Mouse (Mus musculus) brown adipose tissue, adult 24 weeks (tissue): ENCODE data around the gene Cd36. TPM values are rescaled to one million over a fixed set of nuclear protein-coding genes. Genes with fewer than 3 reads are reported as not detected.

ENCODE experiments used
- H3K27ac ChIP-seq: fragments of 200-500 bp; replicated peaks from 2 replicates; pipeline ENCODE4 v1.5.1; 2012; ENCODE audit warnings: low read depth, mild to moderate bottlenecking, low read length
- H3K4me1 ChIP-seq: fragments of 200-500 bp; 2 replicates; pipeline ENCODE4 v1.6.1; 2012; ENCODE audit warnings: low read length, mixed read lengths; ENCODE audit not compliant: control insufficient read depth, insufficient read depth, insufficient read length
- H3K4me3 ChIP-seq: fragments of 200-500 bp; 2 replicates; pipeline ENCODE4 v1.5.1; 2012; ENCODE audit warnings: low read depth, mild to moderate bottlenecking, low read length, moderate library complexity; ENCODE audit not compliant: insufficient read depth
- polyA plus RNA-seq: library from polyadenylated mRNA; stranded (reverse); fragments of >200 nt; gene quantifications from 2 replicates; pipeline ENCODE4 v1.2.4, GENCODE M21; 2012; ENCODE audit not compliant: missing spikeins, insufficient read depth, insufficient read length

Gene Cd36
- polyA plus RNA-seq, 1 experiment = 1,463 TPM

GRCm38 (mm10) chr5:17880799-17881541 lies 7.6 kb downstream of the Cd36 start:
- Histone ChIP-seq H3K4me1 (peaks cover 14% of the 10 kb centered on the region), H3K27ac (peak overlapping the region; percentile 90), H3K4me3 (no peak overlapping the region)

- no peak overlapping the region for H3K4me3 ChIP-seq
- peak overlapping the region; percentile 66 for H3K27ac ChIP-seq
- peaks cover 14% of the 10 kb centered on the region for H3K4me1 ChIP-seq
These were observed 8.7 kb downstream of the Cd36 start for GRCm38 (mm10) chr5:17879924-17880323.

GRCm38 (mm10) chr5:17877044-17877443 lies 11.6 kb downstream of the Cd36 start:
- H3K27ac ChIP-seq = peak overlapping the region; percentile 100
- peaks cover 9% of the 10 kb centered on the region for H3K4me1 ChIP-seq
- 0 out of 2 replicates have a peak overlapping the region, but pooled peaks have one; percentile 23 for H3K4me3 ChIP-seq

- peak overlapping the region; percentile 100 for H3K27ac ChIP-seq
- 0 out of 2 replicates have a peak overlapping the region, but pooled peaks have one; percentile 23 for H3K4me3 ChIP-seq
These were observed 12.0 kb downstream of the Cd36 start for GRCm38 (mm10) chr5:17876637-17877036.

GRCm38 (mm10) chr5:17874335-17874734 lies 14.3 kb downstream of the Cd36 start:
- H3K4me1 ChIP-seq = peaks cover 4% of the 10 kb centered on the region
- H3K27ac ChIP-seq = no peak overlapping the region
- no peak overlapping the region for H3K4me3 ChIP-seq

More at GRCm38 (mm10) chr5:17876637-17877036, 12.0 kb downstream of the Cd36 start:
- peaks cover 9% of the 10 kb centered on the region for H3K4me1 ChIP-seq

GRCm38 (mm10) chr5:17865432-17865831 lies 23.2 kb downstream of the Cd36 start:
- no peaks in the 10 kb centered on the region; the same call in 1 of the 2 replicates for H3K4me1 ChIP-seq
- no peak overlapping the region for H3K27ac ChIP-seq
- H3K4me3 ChIP-seq = no peak overlapping the region

- H3K27ac ChIP-seq = no peak overlapping the region
These were observed 25.5 kb downstream of the Cd36 start for GRCm38 (mm10) chr5:17863085-17863484.

GRCm38 (mm10) chr5:17858399-17858798 lies 30.2 kb downstream of the Cd36 start:
- no peak overlapping the region for H3K4me3 ChIP-seq

More at GRCm38 (mm10) chr5:17863085-17863484, 25.5 kb downstream of the Cd36 start:
- no peak overlapping the region for H3K4me3 ChIP-seq
- no peaks in the 10 kb centered on the region; the same call in 1 of the 2 replicates for H3K4me1 ChIP-seq

GRCm38 (mm10) chr5:17857871-17858270 lies 30.7 kb downstream of the Cd36 start:
- peaks cover 5% of the 10 kb centered on the region for H3K4me1 ChIP-seq
- no peak overlapping the region for H3K4me3 ChIP-seq
- no peak overlapping the region for H3K27ac ChIP-seq

More at GRCm38 (mm10) chr5:17858399-17858798, 30.2 kb downstream of the Cd36 start:
- Histone ChIP-seq H3K27ac (no peak overlapping the region), H3K4me1 (peaks cover 5% of the 10 kb centered on the region)

GRCm38 (mm10) chr5:17857262-17857661 lies 31.3 kb downstream of the Cd36 start:
- Histone ChIP-seq H3K27ac (no peak overlapping the region), H3K4me1 (peaks cover 5% of the 10 kb centered on the region), H3K4me3 (no peak overlapping the region)

- H3K27ac ChIP-seq = 0 out of 2 replicates have a peak overlapping the region, but pooled peaks have one; percentile 21
- H3K4me1 ChIP-seq = peaks cover 9% of the 10 kb centered on the region
- no peak overlapping the region for H3K4me3 ChIP-seq
These were observed 34.3 kb downstream of the Cd36 start for GRCm38 (mm10) chr5:17854127-17854923.

- peak overlapping the region; percentile 95 for H3K27ac ChIP-seq
- peak overlapping the region; percentile 44 for H3K4me3 ChIP-seq
- H3K4me1 ChIP-seq = peaks cover 6% of the 10 kb centered on the region; the same call in 1 of the 2 replicates
These were observed 38.0 kb downstream of the Cd36 start for GRCm38 (mm10) chr5:17850582-17850981.

GRCm38 (mm10) chr5:17849582-17849981 lies 39.0 kb downstream of the Cd36 start:
- peaks cover 6% of the 10 kb centered on the region; the same call in 1 of the 2 replicates for H3K4me1 ChIP-seq
- peak overlapping the region; percentile 95 for H3K27ac ChIP-seq
- H3K4me3 ChIP-seq = peak overlapping the region; percentile 32; the same call in 1 of the 2 replicates

GRCm38 (mm10) chr5:17848733-17849132 lies 39.9 kb downstream of the Cd36 start:
- H3K4me1 ChIP-seq = peaks cover 4% of the 10 kb centered on the region; the same call in 1 of the 2 replicates
- H3K4me3 ChIP-seq = peak overlapping the region; percentile 49
- H3K27ac ChIP-seq = peak overlapping the region; percentile 65

GRCm38 (mm10) chr5:17848267-17848666 lies 40.3 kb downstream of the Cd36 start:
- peak overlapping the region; percentile 98 for H3K27ac ChIP-seq
- peaks cover 4% of the 10 kb centered on the region; the same call in 1 of the 2 replicates for H3K4me1 ChIP-seq
- H3K4me3 ChIP-seq = peak overlapping the region; percentile 74
